Mouse (Mus musculus) thymus, adult 2 months (tissue): ENCODE results near the gene Cdon. TPM values are rescaled to one million over a fixed set of nuclear protein-coding genes. Genes with fewer than 3 reads are reported as not detected.

Source experiments
- DNase-seq: peaks from one replicate; pipeline ENCODE4 v3.0.0; 2021
- H3K27ac ChIP-seq: fragments of 200-500 bp; 2 replicates; pipeline ENCODE4 v1.5.1; 2012; ENCODE audit warnings: low read length, control low read depth; ENCODE audit not compliant: control insufficient read depth, insufficient read depth
- H3K27me3 ChIP-seq: fragments of 200-500 bp; 2 replicates; pipeline ENCODE4 v1.6.1; 2012; ENCODE audit warnings: mild to moderate bottlenecking, low read length, moderate library complexity, mixed read lengths; ENCODE audit not compliant: control insufficient read depth, insufficient read depth
- H3K36me3 ChIP-seq: fragments of 200-500 bp; 2 replicates; pipeline ENCODE4 v1.6.1; 2012; ENCODE audit warnings: mild to moderate bottlenecking, low read length, moderate library complexity; ENCODE audit not compliant: control insufficient read depth, insufficient read depth
- H3K4me1 ChIP-seq: fragments of 200-500 bp; replicated peaks from 2 replicates; pipeline ENCODE4 v1.6.1; 2012; ENCODE audit warnings: low read length; ENCODE audit not compliant: control insufficient read depth, insufficient read depth
- H3K4me3 ChIP-seq: fragments of 200-500 bp; 2 replicates; pipeline ENCODE4 v1.5.1; 2012; ENCODE audit warnings: mild to moderate bottlenecking, low read length, control low read depth, moderate library complexity; ENCODE audit not compliant: control insufficient read depth, insufficient read depth
- CTCF ChIP-seq: fragments of 200-500 bp; IDR thresholded peaks from 2 replicates; pipeline ENCODE4 v1.5.1; 2012; ENCODE audit warnings: mild to moderate bottlenecking, control low read depth, low read length, moderate library complexity, borderline replicate concordance; ENCODE audit not compliant: control insufficient read depth, poor library complexity, insufficient read depth; ENCODE audit errors: extremely low read depth
- POLR2A ChIP-seq: fragments of 200-500 bp; IDR thresholded peaks from 2 replicates; pipeline ENCODE4 v1.6.1; 2012; ENCODE audit warnings: mild to moderate bottlenecking, low read length, control low read depth, moderate library complexity; ENCODE audit not compliant: control insufficient read depth, poor library complexity, insufficient read depth; ENCODE audit errors: extremely low read depth
- WGBS: fragments of 180-500 bp; shearing (Covaris S2); methylation state at CpG from one replicate; pipeline ENCODE4 v1.1.7; 2018; 5-methylcytosine and 5-hydroxymethylcytosine counted together
- polyA plus RNA-seq: library from polyadenylated mRNA; depleted of rRNA; stranded (reverse); fragments of >200 nt; gene quantifications from 2 replicates; pipeline ENCODE4 v1.2.3, GENCODE M21; 2012; rRNA removed

Cdon gene
- polyA plus RNA-seq = 8.7 and 8.8 TPM in 2 replicates

GRCm38 (mm10) chr9:35420805-35421719, at the start of gene Cdon:
TSS of gene Cdon (plus strand) at chr9:35421128.
- TF ChIP-seq CTCF (peak; percentile 57; the same call in 1 of the 2 replicates), POLR2A (peak; percentile 60)
- peaks cover 3% of the 10 kb centered on the region; the same call in 1 of the 2 replicates for H3K4me1 ChIP-seq
- DNase-seq = peak; percentile 89
- no peaks in the 10 kb centered on the region for H3K27me3 ChIP-seq
- H3K4me3 ChIP-seq = peak within 1 kb of the TSS; percentile 77
- no peaks in the 10 kb centered on the region for H3K36me3 ChIP-seq
- under 1% methylated on average over 91 of the region's 97 CpGs for WGBS
- peak within 1 kb of the TSS; percentile 30; the same call in 1 of the 2 replicates for H3K27ac ChIP-seq

- TF ChIP-seq POLR2A (no peak), CTCF (no peak)
- Histone ChIP-seq H3K27me3 (no peaks in the 10 kb centered on the region), H3K4me1 (no peaks in the 10 kb centered on the region), H3K4me3 (no peak overlapping the region), H3K27ac (no peak overlapping the region), H3K36me3 (no peaks in the 10 kb centered on the region)
- no peak for DNase-seq
- 91% methylated on average over 9 of the region's 9 CpGs for WGBS
Measured at GRCm38 (mm10) chr9:35372324-35373101, 48.4 kb upstream of the Cdon start.

GRCm38 (mm10) chr9:35377916-35378315, 43.0 kb upstream of the Cdon start:
- Histone ChIP-seq H3K36me3 (no peaks in the 10 kb centered on the region), H3K27me3 (no peaks in the 10 kb centered on the region), H3K4me3 (no peak overlapping the region), H3K27ac (no peak overlapping the region), H3K4me1 (no peaks in the 10 kb centered on the region)
- TF ChIP-seq POLR2A (no peak), CTCF (no peak)
- no peak for DNase-seq
- 98% methylated on average over 2 of the region's 2 CpGs for WGBS

- Histone ChIP-seq H3K4me1 (no peaks in the 10 kb centered on the region), H3K4me3 (no peak overlapping the region), H3K36me3 (no peaks in the 10 kb centered on the region), H3K27me3 (no peaks in the 10 kb centered on the region), H3K27ac (no peak overlapping the region)
- TF ChIP-seq CTCF (no peak), POLR2A (no peak)
- 84% methylated on average over 3 of the region's 3 CpGs for WGBS
- no peak for DNase-seq
Measured at GRCm38 (mm10) chr9:35378991-35379390, 41.9 kb upstream of the Cdon start.

- no peak overlapping the region for H3K27ac ChIP-seq
- H3K36me3 ChIP-seq = no peaks in the 10 kb centered on the region
- TF ChIP-seq CTCF (no peak), POLR2A (no peak)
- 85% methylated on average over 7 of the region's 7 CpGs for WGBS
- DNase-seq = no peak
- H3K4me1 ChIP-seq = no peaks in the 10 kb centered on the region
- H3K27me3 ChIP-seq = no peaks in the 10 kb centered on the region
- no peak overlapping the region for H3K4me3 ChIP-seq
Measured at GRCm38 (mm10) chr9:35399896-35400295, 21.0 kb upstream of the Cdon start.

- H3K36me3 ChIP-seq = no peaks in the 10 kb centered on the region
- no peaks in the 10 kb centered on the region for H3K27me3 ChIP-seq
- 11% methylated on average over 7 of the region's 7 CpGs for WGBS
- no peak overlapping the region for H3K27ac ChIP-seq
- no peak for DNase-seq
- no peak for TF ChIP-seq CTCF
- no peak for TF ChIP-seq POLR2A
- no peaks in the 10 kb centered on the region for H3K4me1 ChIP-seq
- no peak overlapping the region for H3K4me3 ChIP-seq
Measured at GRCm38 (mm10) chr9:35400398-35400797, 20.5 kb upstream of the Cdon start.
